Mouse (Mus musculus) CH12.LX (cell line): Measurements from ENCODE around the gene Dlgap1. TPM values are rescaled to one million over a fixed set of nuclear protein-coding genes. Genes with fewer than 3 reads are reported as not detected.

Experiments
- DNase-seq: peaks from one replicate; pipeline ENCODE4 v3.0.0-alpha.2; 2013; ENCODE audit errors: extremely low read depth
- H3K27ac ChIP-seq: 2 replicates; pipeline ENCODE4 v1.5.1; 2012; ENCODE audit warnings: low read depth, mild to moderate bottlenecking, control low read depth, moderate library complexity; ENCODE audit not compliant: insufficient read depth
- H3K27me3 ChIP-seq: replicated peaks from 2 replicates; pipeline ENCODE3; 2012; ENCODE audit warnings: inconsistent platforms
- H3K36me3 ChIP-seq, 2 experiments: replicated peaks in 1 of 2; 2 replicates each; pipeline versions ENCODE3 to v1.6.1; 2012; ENCODE audit warnings: inconsistent platforms in 1 of 2, low read length in 1 of 2, mild to moderate bottlenecking in 1 of 2, mixed read lengths in 1 of 2, moderate library complexity in 1 of 2; ENCODE audit not compliant: control insufficient read depth in 1 of 2, insufficient read depth in 1 of 2
- H3K4me1 ChIP-seq, 2 experiments: 2 replicates each; pipeline ENCODE4 v1.6.1; 2012; ENCODE audit warnings: inconsistent platforms in 1 of 2, moderate library complexity in 1 of 2; ENCODE audit not compliant: insufficient read depth in 2 of 2, control insufficient read depth in 1 of 2
- H3K4me2 ChIP-seq: 2 replicates; pipeline ENCODE4 v1.6.1; 2012; ENCODE audit warnings: low read depth, mild to moderate bottlenecking, control low read depth; ENCODE audit not compliant: poor library complexity, insufficient read depth, severe bottlenecking
- H3K4me3 ChIP-seq, 3 experiments: fragments of 150-350 bp in 1 of 3; sonication (generic) in 1 of 3; replicated peaks in 1 of 3; 2 replicates each; pipeline versions ENCODE3 to v1.5.1; 2011 to 2012; ENCODE audit warnings: low read depth in 2 of 3, low read length in 2 of 3, mild to moderate bottlenecking in 2 of 3, moderate library complexity in 2 of 3, control low read depth in 1 of 3, improper control_type of control experiment in 1 of 3, inconsistent platforms in 1 of 3, mixed read lengths in 1 of 3; ENCODE audit not compliant: poor library complexity in 1 of 3
- H3K79me2 ChIP-seq: replicated peaks from 2 replicates; pipeline ENCODE4 v1.6.1; 2012; ENCODE audit warnings: mild to moderate bottlenecking, moderate library complexity; ENCODE audit not compliant: control insufficient read depth, poor library complexity, insufficient read depth, severe bottlenecking; ENCODE audit errors: extremely low read depth
- H3K9ac ChIP-seq: 2 replicates; pipeline ENCODE4 v1.6.1; 2012; ENCODE audit warnings: low read depth, mild to moderate bottlenecking, control low read depth, moderate library complexity; ENCODE audit not compliant: insufficient read depth
- H3K9me3 ChIP-seq: replicated peaks from 2 replicates; pipeline ENCODE3; 2012; ENCODE audit warnings: low read length, inconsistent platforms, mixed read lengths
- BHLHE40 ChIP-seq: IDR thresholded peaks from 2 replicates; pipeline ENCODE4 v1.6.1; 2011; ENCODE audit warnings: mild to moderate bottlenecking, low read depth, low read length, improper control_type of control experiment
- CHD1 ChIP-seq: IDR thresholded peaks from 2 replicates; pipeline ENCODE4 v1.6.1; 2012; ENCODE audit warnings: low read depth, low read length, improper control_type of control experiment, inconsistent platforms
- EP300 ChIP-seq: IDR thresholded peaks from 2 replicates; pipeline ENCODE4 v1.6.1; 2011; ENCODE audit warnings: low read length, improper control_type of control experiment
- GABPA ChIP-seq: IDR thresholded peaks from 2 replicates; pipeline ENCODE4 v1.6.1; 2012; ENCODE audit warnings: low read depth, low read length, improper control_type of control experiment, inconsistent platforms; ENCODE audit not compliant: insufficient replicate concordance
- JUN ChIP-seq: IDR thresholded peaks from 2 replicates; pipeline ENCODE4 v1.6.1; 2011; ENCODE audit warnings: low read depth, mild to moderate bottlenecking, low read length, improper control_type of control experiment, moderate library complexity; ENCODE audit not compliant: insufficient read depth
- JUND ChIP-seq: conservative IDR thresholded peaks from 2 replicates; pipeline ENCODE4 v1.6.1; 2011; ENCODE audit warnings: low read depth, low read length, improper control_type of control experiment
- KAT2A ChIP-seq: IDR thresholded peaks from 2 replicates; pipeline ENCODE4 v1.6.1; 2012; ENCODE audit warnings: low read length, improper control_type of control experiment, inconsistent platforms; ENCODE audit not compliant: insufficient replicate concordance
- MAX ChIP-seq: IDR thresholded peaks from 2 replicates; pipeline ENCODE4 v1.6.1; 2011; ENCODE audit warnings: low read length, improper control_type of control experiment
- MAZ ChIP-seq: IDR thresholded peaks from 2 replicates; pipeline ENCODE4 v1.6.1; 2012; ENCODE audit warnings: low read depth, mild to moderate bottlenecking, inconsistent platforms, low read length, improper control_type of control experiment, moderate library complexity
- MEF2A ChIP-seq: IDR thresholded peaks from 2 replicates; pipeline ENCODE4 v1.6.1; 2014; ENCODE audit warnings: low read depth, mild to moderate bottlenecking, inconsistent platforms, low read length, improper control_type of control experiment, borderline replicate concordance
- MXI1 ChIP-seq: IDR thresholded peaks from 2 replicates; pipeline ENCODE4 v1.6.1; 2011; ENCODE audit warnings: mild to moderate bottlenecking, low read depth, low read length, improper control_type of control experiment
- MYC ChIP-seq: IDR thresholded peaks from 2 replicates; pipeline ENCODE4 v1.6.1; 2011; ENCODE audit warnings: low read depth, mild to moderate bottlenecking, improper control_type of control experiment, low read length
- NRF1 ChIP-seq: IDR thresholded peaks from 2 replicates; pipeline ENCODE4 v1.6.1; 2014; ENCODE audit warnings: low read depth, mild to moderate bottlenecking, inconsistent platforms, low read length, improper control_type of control experiment, moderate library complexity
- PAX5 ChIP-seq: IDR thresholded peaks from 2 replicates; pipeline ENCODE4 v1.6.1; 2012; ENCODE audit warnings: low read length, inconsistent platforms, mixed read lengths
- POLR2AphosphoS2 ChIP-seq: IDR thresholded peaks from 2 replicates; pipeline ENCODE4 v1.6.1; 2011; ENCODE audit warnings: low read depth, low read length, improper control_type of control experiment
- RCOR1 ChIP-seq: conservative IDR thresholded peaks from 2 replicates; pipeline ENCODE4 v1.6.1; 2012; ENCODE audit warnings: low read depth, mild to moderate bottlenecking, inconsistent platforms, low read length, improper control_type of control experiment
- SIN3A ChIP-seq: IDR thresholded peaks from 2 replicates; pipeline ENCODE4 v1.6.1; 2012; ENCODE audit warnings: low read length, improper control_type of control experiment, inconsistent platforms
- SMC3 ChIP-seq: IDR thresholded peaks from 2 replicates; pipeline ENCODE4 v1.6.1; 2011; ENCODE audit warnings: low read depth, low read length, improper control_type of control experiment
- TBP ChIP-seq: conservative IDR thresholded peaks from 2 replicates; pipeline ENCODE4 v1.6.1; 2011; ENCODE audit warnings: low read depth, low read length, improper control_type of control experiment
- UBTF ChIP-seq: IDR thresholded peaks from 2 replicates; pipeline ENCODE4 v1.6.1; 2012; ENCODE audit warnings: low read depth, mild to moderate bottlenecking, inconsistent platforms, low read length, improper control_type of control experiment, moderate library complexity
- USF1 ChIP-seq: IDR thresholded peaks from 2 replicates; pipeline ENCODE4 v1.6.1; 2014; ENCODE audit warnings: low read depth, mild to moderate bottlenecking, inconsistent platforms, low read length, improper control_type of control experiment
- USF2 ChIP-seq: conservative IDR thresholded peaks from 2 replicates; pipeline ENCODE4 v1.6.1; 2011; ENCODE audit warnings: low read depth, low read length, improper control_type of control experiment
- ZC3H11A ChIP-seq: IDR thresholded peaks from 2 replicates; pipeline ENCODE4 v1.6.1; 2012; ENCODE audit warnings: low read depth, mild to moderate bottlenecking, inconsistent platforms, low read length, improper control_type of control experiment
- ZKSCAN1 ChIP-seq: IDR thresholded peaks from 2 replicates; pipeline ENCODE4 v1.6.1; 2012; ENCODE audit warnings: low read depth, inconsistent platforms, low read length, improper control_type of control experiment, borderline replicate concordance
- ZNF384 ChIP-seq: IDR thresholded peaks from 2 replicates; pipeline ENCODE4 v1.6.1; 2012; ENCODE audit warnings: low read depth, low read length, improper control_type of control experiment, inconsistent platforms
- dilution Hi-C: fragments of 300-500 bp; cut with MboI; formaldehyde crosslinking; loops from 2 replicates; pipeline ENCODE4 v1.14.3; 2020; ENCODE audit warnings: low sequenced_read_pairs; ENCODE audit not compliant: extremely low pct_unique_long_range_greater_than_20kb, extremely low pct_ligation_motif_present
- in situ Hi-C: fragments of 300-500 bp; cut with MboI; formaldehyde crosslinking; loops from 3 replicates; pipeline ENCODE4 v1.14.3; 2019; ENCODE audit warnings: low sequenced_read_pairs, low pct_ligation_motif_present, low pct_unique_long_range_greater_than_20kb, mixed read lengths
- polyA plus RNA-seq: library from polyadenylated mRNA; unstranded; fragments of >175 nt; gene quantifications from 2 replicates; pipeline ENCODE4 v1.2.1, GENCODE M21; 2012; ENCODE audit warnings: low read depth; ENCODE audit not compliant: insufficient read length
- total RNA-seq, 2 experiments: library from RNA; depleted of rRNA; stranded (reverse); fragments of 300-350 nt in 1 of 2; fragments of >200 nt in 1 of 2; gene quantifications; 2 replicates each; pipeline ENCODE4 v1.2.3; 2012 to 2014

Dlgap1 gene
- total and polyA plus RNA-seq, 3 experiments: 0.51 to 2.7 (median 1.2) TPM

- Histone ChIP-seq H3K36me3 (no peaks in the 10 kb centered on the region), H3K9ac (no peak overlapping the region), H3K9me3 (peaks cover 53% of the 10 kb centered on the region), H3K79me2 (no peaks in the 10 kb centered on the region), H3K4me3 (no peak overlapping the region), H3K27ac (no peak overlapping the region), H3K27me3 (no peaks in the 10 kb centered on the region), H3K4me2 (no peak overlapping the region)
- no peak for DNase-seq
- dilution Hi-C loops: no loop called here
- in situ Hi-C loops: no loop called here
- TF ChIP-seq RCOR1 (no peak), USF2 (no peak)
- TF ChIP-seq, all 38 proteins: peak for 0
- H3K4me1 ChIP-seq: no peaks in the 10 kb centered on the region
Observed at GRCm38 (mm10) chr17:70004628-70005027, 35.8 kb downstream of the Dlgap1 start.

GRCm38 (mm10) chr17:70007607-70008006 is 38.7 kb downstream of the Dlgap1 start:
- DNase-seq: no peak
- dilution Hi-C loops: no loop called here

GRCm38 (mm10) chr17:70016511-70016910 is 47.6 kb downstream of the Dlgap1 start:
- in situ Hi-C loops: no loop called here
- Histone ChIP-seq H3K9ac (no peak overlapping the region), H3K79me2 (no peaks in the 10 kb centered on the region), H3K27me3 (no peaks in the 10 kb centered on the region), H3K27ac (no peak overlapping the region), H3K4me1 (no peaks in the 10 kb centered on the region), H3K4me2 (no peak overlapping the region), H3K36me3 (no peaks in the 10 kb centered on the region), H3K9me3 (peaks cover 43% of the 10 kb centered on the region), H3K4me3 (no peak overlapping the region)
- no peak for TF ChIP-seq MXI1
- TF ChIP-seq ZNF384: no peak
- no peak for TF ChIP-seq JUND
- TF ChIP-seq MAX: no peak
- no peak for TF ChIP-seq BHLHE40
- TF ChIP-seq USF1: no peak
- TF ChIP-seq ZKSCAN1: no peak
- no peak for TF ChIP-seq ZC3H11A
- no peak for TF ChIP-seq CHD1
- no peak for TF ChIP-seq KAT2A
- no peak for TF ChIP-seq MEF2A
- no peak for TF ChIP-seq EP300
- TF ChIP-seq TBP: no peak
- no peak for TF ChIP-seq JUN
- no peak for TF ChIP-seq SIN3A
- no peak for TF ChIP-seq RCOR1
- no peak for DNase-seq
- dilution Hi-C loops: no loop called here

More at GRCm38 (mm10) chr17:70007607-70008006, 38.7 kb downstream of the Dlgap1 start:
- Histone ChIP-seq H3K4me3 (no peak overlapping the region), H3K4me2 (no peak overlapping the region), H3K9me3 (peaks cover 38% of the 10 kb centered on the region), H3K79me2 (no peaks in the 10 kb centered on the region), H3K4me1 (no peaks in the 10 kb centered on the region), H3K27me3 (no peaks in the 10 kb centered on the region), H3K9ac (no peak overlapping the region), H3K27ac (no peak overlapping the region), H3K36me3 (no peaks in the 10 kb centered on the region)
- TF ChIP-seq ZC3H11A (no peak), EP300 (no peak), NRF1 (no peak), TBP (no peak), MYC (no peak), JUND (no peak), UBTF (no peak), PAX5 (no peak), MAZ (no peak), MAX (no peak), SMC3 (no peak), ZNF384 (no peak), GABPA (no peak), POLR2AphosphoS2 (no peak), BHLHE40 (no peak)
- in situ Hi-C loops: no loop called here
